8 mouse cellular contexts compared by ENCODE assay signal in the genomic region with DNA sequence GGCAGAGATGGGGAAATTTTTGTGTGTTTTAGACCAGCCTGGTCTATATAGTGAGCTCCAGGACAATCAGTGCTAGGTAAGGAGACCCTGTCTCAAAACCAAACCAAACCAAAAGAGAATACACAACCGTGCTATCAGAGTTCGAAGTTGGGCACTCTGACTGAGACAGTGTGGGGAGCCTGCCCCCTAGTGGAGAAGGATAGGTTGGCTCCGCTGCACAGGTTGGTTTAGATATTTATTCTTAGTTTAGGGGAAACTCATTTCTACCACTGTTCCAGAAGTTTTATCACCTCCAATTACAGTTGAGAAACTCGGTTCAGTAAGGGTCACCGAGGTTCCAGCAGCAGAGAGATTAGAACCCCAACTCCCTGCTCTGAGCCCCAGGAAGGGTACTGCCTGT. TPM values are rescaled to one million over a fixed set of nuclear protein-coding genes. Genes with fewer than 3 reads are reported as not detected.
DNase-seq lines count a peak whose midpoint lies in the region; ATAC-seq and TF ChIP-seq lines count a peak whose summit lies in the region.

No protein-coding gene starts in this region.

- TF ChIP-seq POLR2A in limb, embryonic 14.5 days (IDR thresholded peaks at IDR 0.05; ENCODE audit: borderline replicate concordance, extremely low read depth, insufficient read depth, insufficient read length), result no peak

- TF ChIP-seq CTCF in midbrain, postnatal 0 days (IDR thresholded peaks at IDR 0.05), result peak; percentile 95

- peak; percentile 66 for ATAC-seq in limb, embryonic 14.5 days (ENCODE audit: low FRiP score, low read depth)
- peak; percentile 61; the same call in 1 of the 2 replicates for ATAC-seq in midbrain, postnatal 0 days (ENCODE audit: low FRiP score)
- peak; percentile 51; the same call in 1 of the 2 replicates for ATAC-seq in stomach, embryonic 14.5 days (ENCODE audit: insufficient number of reproducible peaks, insufficient read depth, low FRiP score, low read depth)

- no peak overlapping the region for H3K4me3 ChIP-seq in limb, embryonic 14.5 days (replicated peaks; ENCODE audit: low read length)
- no peak overlapping the region for H3K4me3 ChIP-seq in midbrain, postnatal 0 days (ENCODE audit: low read depth, low read length)
- H3K4me3 ChIP-seq in stomach, embryonic 14.5 days (ENCODE audit: low read depth, low read length), result no peak overlapping the region

- H3K9me3 ChIP-seq in limb, embryonic 14.5 days (ENCODE audit: control insufficient read depth, low read length), result no peaks in the 10 kb centered on the region
- no peaks in the 10 kb centered on the region for H3K9me3 ChIP-seq in midbrain, postnatal 0 days (ENCODE audit: low read length)
- H3K9me3 ChIP-seq in stomach, embryonic 14.5 days (ENCODE audit: control insufficient read depth, low read depth, low read length), result no peaks in the 10 kb centered on the region

- H3K27me3 ChIP-seq in limb, embryonic 14.5 days (ENCODE audit: control insufficient read depth, insufficient read depth, low read length), result no peaks in the 10 kb centered on the region
- no peaks in the 10 kb centered on the region for H3K27me3 ChIP-seq in midbrain, postnatal 0 days (ENCODE audit: insufficient read depth, low read length)
- H3K27me3 ChIP-seq in stomach, embryonic 14.5 days (ENCODE audit: control insufficient read depth, insufficient read depth, low read length), result no peaks in the 10 kb centered on the region

- WGBS in limb, embryonic 14.5 days, result 9% methylated on average over 5 of the region's 5 CpGs
- 10% methylated on average over 5 of the region's 5 CpGs for WGBS in midbrain, postnatal 0 days
- 7% methylated on average over 5 of the region's 5 CpGs for WGBS in stomach, embryonic 14.5 days

- H3K36me3 ChIP-seq in limb, embryonic 14.5 days (ENCODE audit: control insufficient read depth, insufficient read depth, low read length), result no peaks in the 10 kb centered on the region
- H3K36me3 ChIP-seq in midbrain, postnatal 0 days (ENCODE audit: insufficient read depth, low read length), result no peaks in the 10 kb centered on the region
- no peaks in the 10 kb centered on the region for H3K36me3 ChIP-seq in stomach, embryonic 14.5 days (ENCODE audit: control insufficient read depth, insufficient read depth, low read length)

- DNase-seq in ovary, postnatal 14 days (ENCODE audit: low spot score), result peak; percentile 51
- no peak for DNase-seq in ovary, postnatal 10 days (ENCODE audit: low spot score)
- DNase-seq in cerebellum, postnatal 10 days, result peak; percentile 81 to 87
- peak; percentile 20 to 60 for DNase-seq in frontal cortex, postnatal 14 days (ENCODE audit: low spot score in 2 of 2)
- DNase-seq in kidney, adult 11 months, result peak; percentile 32
- peak; percentile 68 for DNase-seq in limb, embryonic 14.5 days (ENCODE audit: low spot score)
- DNase-seq in midbrain, postnatal 0 days (ENCODE audit: low spot score), result peak; percentile 74

- H3K9ac ChIP-seq in limb, embryonic 14.5 days (ENCODE audit: low read depth, low read length, severe bottlenecking), result no peak overlapping the region
- no peak overlapping the region for H3K9ac ChIP-seq in midbrain, postnatal 0 days (replicated peaks; ENCODE audit: low read length, poor library complexity, severe bottlenecking)
- H3K9ac ChIP-seq in stomach, embryonic 14.5 days (replicated peaks; ENCODE audit: low read depth, low read length), result no peak overlapping the region

- H3K4me1 ChIP-seq in limb, embryonic 14.5 days (ENCODE audit: control insufficient read depth, insufficient read depth, low read length), result peaks cover 2% of the 10 kb centered on the region; the same call in 1 of the 2 replicates
- H3K4me1 ChIP-seq in midbrain, postnatal 0 days (ENCODE audit: insufficient read depth, low read length), result no peaks in the 10 kb centered on the region
- H3K4me1 ChIP-seq in stomach, embryonic 14.5 days (ENCODE audit: control insufficient read depth, insufficient read depth, low read length), result peaks cover 2% of the 10 kb centered on the region; the same call in 1 of the 2 replicates

- H3K4me2 ChIP-seq in limb, embryonic 14.5 days (replicated peaks; ENCODE audit: low read depth, low read length, severe bottlenecking), result no peak overlapping the region
- H3K4me2 ChIP-seq in midbrain, postnatal 0 days (ENCODE audit: low read depth, low read length, poor library complexity, severe bottlenecking), result peak overlapping the region; percentile 20; the same call in 1 of the 2 replicates
- no peak overlapping the region for H3K4me2 ChIP-seq in stomach, embryonic 14.5 days (replicated peaks; ENCODE audit: low read depth, low read length)

- H3K27ac ChIP-seq in limb, embryonic 14.5 days (replicated peaks; ENCODE audit: low read depth, low read length), result no peak overlapping the region
- no peak overlapping the region for H3K27ac ChIP-seq in midbrain, postnatal 0 days (ENCODE audit: low read depth, low read length)
- no peak overlapping the region for H3K27ac ChIP-seq in stomach, embryonic 14.5 days (ENCODE audit: low read length)

RNA-seq across cellular contexts. Expression of a gene that starts 11.9 kb away (rescaled TPM):
- 0.33 and 0.36 TPM in 2 replicates for polyA plus RNA-seq in limb, embryonic 14.5 days (2012; rRNA removed)
- 0.11 and 0.17 TPM in 2 replicates for polyA plus RNA-seq in limb, embryonic 14.5 days (2014; fragmentation: Nextera tagmentation; extraction: Ambion mirVana)
- 0.27 TPM in 1 of 2 replicates, not detected in the other for total RNA-seq in midbrain, postnatal 0 days (2014; rRNA removed)
- 0.10 and 0.18 TPM in 2 replicates for polyA plus RNA-seq in midbrain, postnatal 0 days (2015; fragmentation: Nextera tagmentation; extraction: Ambion mirVana)
- 9.4 and 9.9 TPM in 2 replicates for polyA plus RNA-seq in stomach, embryonic 14.5 days (2014; fragmentation: Nextera tagmentation; extraction: Ambion mirVana)

RNA-seq across cellular contexts. Expression of a gene that starts 52.0 kb away (rescaled TPM):
- 237 and 292 TPM in 2 replicates for polyA plus RNA-seq in limb, embryonic 14.5 days (2012; rRNA removed)
- 372 and 378 TPM in 2 replicates for polyA plus RNA-seq in limb, embryonic 14.5 days (2014; fragmentation: Nextera tagmentation; extraction: Ambion mirVana)
- total RNA-seq in midbrain, postnatal 0 days (2014; rRNA removed), result 96.5 and 122 TPM in 2 replicates
- polyA plus RNA-seq in midbrain, postnatal 0 days (2015; fragmentation: Nextera tagmentation; extraction: Ambion mirVana), result 352 and 374 TPM in 2 replicates
- polyA plus RNA-seq in stomach, embryonic 14.5 days (2014; fragmentation: Nextera tagmentation; extraction: Ambion mirVana), result 466 and 478 TPM in 2 replicates
